Comparison of ENCODE assay signal across 8 mouse cellular contexts in genomic region chr16:81284241-81284640, GRCm38 (mm10).
DNase-seq lines count a peak whose midpoint lies in the region; ATAC-seq and TF ChIP-seq lines count a peak whose summit lies in the region.

No protein-coding gene starts in this region.

- TF ChIP-seq POLR2A in cortical plate, adult 2 months (IDR thresholded peaks at IDR 0.05; ENCODE audit: extremely low read depth, insufficient read depth, low read length): no peak

- peak; percentile 8; the same call in 1 of the 2 replicates for TF ChIP-seq CTCF in cortical plate, adult 2 months (IDR thresholded peaks at IDR 0.05; ENCODE audit: extremely low read depth, insufficient read depth, low read length)
- peak; percentile 85 for TF ChIP-seq CTCF in layer of hippocampus, adult 2 months (conservative IDR thresholded peaks at IDR 0.05)

- H3K9me3 ChIP-seq in neural tube, embryonic 11.5 days (ENCODE audit: control insufficient read depth, low read length): no peaks in the 10 kb centered on the region

- no peaks in the 10 kb centered on the region for H3K27me3 ChIP-seq in neural tube, embryonic 11.5 days (ENCODE audit: control insufficient read depth, insufficient read depth, low read length)

- ATAC-seq in neural tube, embryonic 11.5 days (ENCODE audit: insufficient read depth, low FRiP score, low TSS enrichment): no peak; the same call in 1 of the 2 replicates

- no peak overlapping the region for H3K27ac ChIP-seq in cortical plate, adult 2 months (ENCODE audit: insufficient read depth, low read length)
- H3K27ac ChIP-seq in layer of hippocampus, adult 2 months: peak overlapping the region; percentile 69; the same call in 1 of the 2 replicates
- H3K27ac ChIP-seq in neural tube, embryonic 11.5 days (ENCODE audit: low read depth, low read length): no peak overlapping the region

- peak; percentile 34 to 64 for DNase-seq in heart, postnatal 10 days
- no peak for DNase-seq in heart, adult 11 months
- DNase-seq in urinary bladder, postnatal 14 days (ENCODE audit: low spot score): peak; percentile 24
- DNase-seq in urinary bladder, postnatal 10 days (ENCODE audit: low spot score): no peak
- peak; percentile 53 to 77 for DNase-seq in layer of hippocampus, adult 2 months (ENCODE audit: low spot score in 2 of 2)
- DNase-seq in neural tube, embryonic 11.5 days (ENCODE audit: low spot score): peak; percentile 56
- DNase-seq in spleen, adult 12 weeks (ENCODE audit: low spot score): no peak

- H3K36me3 ChIP-seq in neural tube, embryonic 11.5 days (ENCODE audit: control insufficient read depth, insufficient read depth, low read length): no peaks in the 10 kb centered on the region

- H3K4me1 ChIP-seq in cortical plate, adult 2 months (ENCODE audit: control insufficient read depth, insufficient read depth, low read length): no peaks in the 10 kb centered on the region
- no peaks in the 10 kb centered on the region for H3K4me1 ChIP-seq in neural tube, embryonic 11.5 days (ENCODE audit: control insufficient read depth, insufficient read depth, low read length)

- intact Hi-C loops in heart, postnatal 10 days (cut with DNase I): loop anchor here (1.0 kb wide), 1 partner anchor 82 kb away; no protein-coding TSS in a partner anchor

- 40% methylated on average over 5 of the region's 5 CpGs for WGBS in neural tube, embryonic 11.5 days

- no peak overlapping the region for H3K9ac ChIP-seq in neural tube, embryonic 11.5 days (ENCODE audit: low read length)

- H3K4me3 ChIP-seq in cortical plate, adult 2 months (ENCODE audit: insufficient read depth, low read length): no peak overlapping the region
- H3K4me3 ChIP-seq in layer of hippocampus, adult 2 months: no peak overlapping the region; the same call in 1 of the 2 replicates
- no peak overlapping the region for H3K4me3 ChIP-seq in neural tube, embryonic 11.5 days (ENCODE audit: low read depth, low read length)

- no peak overlapping the region for H3K4me2 ChIP-seq in neural tube, embryonic 11.5 days (ENCODE audit: low read depth)

Comparison
In these comparisons a context has a peak if more than half of its experiments do, and no peak if none do; other contexts are left out.
1. DNase-seq: peak in heart, postnatal 10 days (2 of 2), urinary bladder, postnatal 14 days (single experiment), layer of hippocampus, adult 2 months (2 of 2) and neural tube, embryonic 11.5 days (single experiment); none in heart, adult 11 months (single experiment), urinary bladder, postnatal 10 days (single experiment) and spleen, adult 12 weeks (single experiment).